Mouse (Mus musculus) G1E (cell line): ENCODE data around the gene Samd8. TPM values are rescaled to one million over a fixed set of nuclear protein-coding genes. Genes with fewer than 3 reads are reported as not detected.

Source experiments
- ATAC-seq: 2 replicates; pipeline ENCODE4 v1.8.0; 2016; ENCODE audit warnings: mild to moderate bottlenecking; ENCODE audit not compliant: insufficient number of reproducible peaks, poor library complexity, low FRiP score, severe bottlenecking; ENCODE audit errors: extremely low read depth
- DNase-seq: peaks from one replicate; pipeline ENCODE4 v3.0.0; 2012; ENCODE audit warnings: low spot score
- H3K27me3 ChIP-seq: 2 replicates; pipeline ENCODE4 v1.6.1; 2012; ENCODE audit warnings: mild to moderate bottlenecking, low read length, inconsistent platforms; ENCODE audit not compliant: insufficient read depth
- H3K36me3 ChIP-seq: replicated peaks from 2 replicates; pipeline ENCODE3; 2012; ENCODE audit warnings: mild to moderate bottlenecking, inconsistent platforms
- H3K4me1 ChIP-seq: 2 replicates; pipeline ENCODE4 v1.6.1; 2012; ENCODE audit warnings: low read depth, low read length, inconsistent platforms, mixed read lengths; ENCODE audit not compliant: insufficient read depth
- H3K4me3 ChIP-seq: 2 replicates; pipeline ENCODE4 v1.5.1; 2012; ENCODE audit warnings: low read depth, mild to moderate bottlenecking, inconsistent platforms, low read length, moderate library complexity, mixed read lengths
- H3K9me3 ChIP-seq: replicated peaks from 2 replicates; pipeline ENCODE4 v1.6.1; 2012; ENCODE audit warnings: inconsistent platforms
- CTCF ChIP-seq: IDR thresholded peaks from 2 replicates; pipeline ENCODE4 v1.5.1; 2012; ENCODE audit warnings: low read depth, low read length, inconsistent platforms, mixed read lengths
- GATA1 ChIP-seq: IDR thresholded peaks from 2 replicates; pipeline ENCODE4 v1.6.1; 2012; ENCODE audit warnings: borderline replicate concordance, low read length, inconsistent platforms, mixed read lengths
- GATA2 ChIP-seq: IDR thresholded peaks from 2 replicates; pipeline ENCODE4 v1.6.1; 2012; ENCODE audit warnings: low read depth, low read length, inconsistent platforms, borderline replicate concordance
- POLR2AphosphoS5 ChIP-seq: IDR thresholded peaks from 2 replicates; pipeline ENCODE4 v1.6.1; 2012; ENCODE audit warnings: low read depth, low read length, inconsistent platforms; ENCODE audit not compliant: insufficient replicate concordance
- TAL1 ChIP-seq: conservative IDR thresholded peaks from 2 replicates; pipeline ENCODE4 v1.6.1; 2012; ENCODE audit warnings: low read depth, low read length, inconsistent platforms, mixed read lengths
- polyA plus RNA-seq: library from polyadenylated mRNA; stranded (reverse); fragments of >175 nt; gene quantifications from 2 replicates; pipeline ENCODE4 v1.2.3, GENCODE M21; 2012
- total RNA-seq, 2 experiments: library from RNA; stranded (forward) in 1 of 2; stranded (reverse) in 1 of 2; fragments of 200-1000 nt in 1 of 2; fragments of >200 nt in 1 of 2; fragmentation: Nextera tagmentation in 1 of 2; gene quantifications; 2 replicates each; pipeline ENCODE4 v1.2.3; 2014 to 2017

Gene Samd8
- total and polyA plus RNA-seq, 3 experiments = 9.5 to 19.4 (median 12.7) TPM

DNA sequence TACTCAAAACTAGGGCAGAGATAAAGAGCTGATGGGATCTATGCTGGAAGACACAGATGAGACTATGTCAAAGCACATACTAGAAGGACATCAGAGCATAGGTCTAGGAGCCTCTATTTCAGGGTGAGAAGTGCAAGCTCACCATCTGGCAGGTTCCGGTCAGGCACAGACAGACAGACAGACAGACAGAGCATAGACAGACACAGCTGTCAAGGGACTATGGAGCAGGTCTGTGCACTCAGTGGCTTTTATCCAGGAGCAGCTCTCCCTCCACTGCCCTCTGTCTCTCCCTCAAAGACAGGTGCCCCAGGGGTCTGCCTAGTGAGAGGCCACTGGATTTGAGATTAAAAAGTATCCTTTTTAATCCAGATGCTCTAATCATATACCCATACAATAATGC is 6.2 kb upstream of the Samd8 start:
- H3K27me3 ChIP-seq = peaks cover 22% of the 10 kb centered on the region; the same call in 1 of the 2 replicates
- no peaks in the 10 kb centered on the region for H3K36me3 ChIP-seq
- TF ChIP-seq CTCF (no peak), GATA1 (no peak), POLR2AphosphoS5 (no peak)
- H3K4me3 ChIP-seq = no peak overlapping the region
- H3K4me1 ChIP-seq = peaks cover 38% of the 10 kb centered on the region
- no peaks in the 10 kb centered on the region for H3K9me3 ChIP-seq
- ATAC-seq (no peak), DNase-seq (no peak)

DNA sequence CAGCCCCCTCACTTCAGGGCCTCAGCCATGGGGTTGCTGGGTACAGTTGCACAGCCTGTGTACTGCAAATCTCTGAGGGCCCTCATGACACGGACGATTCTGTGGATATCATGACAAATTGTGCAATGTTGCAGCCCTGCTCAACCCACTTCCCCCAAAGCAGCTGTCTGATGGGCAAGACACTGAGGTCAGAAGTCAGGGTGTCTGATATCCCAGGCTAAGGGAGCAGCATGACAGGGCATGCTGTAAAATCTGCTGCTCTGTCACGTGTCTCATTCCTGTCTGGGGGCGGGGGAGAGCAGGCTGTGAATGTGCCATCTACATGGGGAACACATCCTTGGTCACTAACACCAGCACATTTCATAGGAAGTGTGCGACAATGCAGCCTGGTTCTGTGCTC is 5.2 kb upstream of the Samd8 start:
- H3K4me1 ChIP-seq = peaks cover 47% of the 10 kb centered on the region
- H3K36me3 ChIP-seq = no peaks in the 10 kb centered on the region
- H3K4me3 ChIP-seq = no peak overlapping the region
- H3K9me3 ChIP-seq = no peaks in the 10 kb centered on the region
- DNase-seq (peak; percentile 30), ATAC-seq (peak; percentile 55)
- H3K27me3 ChIP-seq = peaks cover 17% of the 10 kb centered on the region; the same call in 1 of the 2 replicates
- TF ChIP-seq TAL1 = no peak

DNA sequence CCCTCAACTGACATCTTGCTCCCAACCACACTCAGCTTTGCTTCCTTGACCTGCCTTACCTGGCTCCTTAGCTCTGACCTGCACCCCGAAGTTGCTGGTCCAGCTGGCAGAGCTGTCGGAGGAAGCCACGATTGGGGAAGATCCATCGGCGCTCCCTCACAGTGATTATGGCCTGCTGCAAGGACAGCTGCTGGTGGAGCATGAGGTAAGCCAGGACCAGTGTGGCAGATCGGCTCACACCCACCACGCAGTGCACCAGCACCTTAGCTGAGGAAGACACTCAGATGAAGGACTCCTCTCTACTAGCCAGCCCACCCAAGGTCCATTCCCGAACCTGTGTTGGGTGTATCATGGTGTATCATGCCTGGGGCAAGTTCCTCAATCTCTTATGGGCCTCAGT is 4.1 kb upstream of the Samd8 start:
- Histone ChIP-seq H3K4me1 (peaks cover 55% of the 10 kb centered on the region), H3K36me3 (no peaks in the 10 kb centered on the region)

GRCm38 (mm10) chr14:21746846-21747245 is 3.5 kb upstream of the Samd8 start:
- no peak for ATAC-seq
- Histone ChIP-seq H3K27me3 (peaks cover 14% of the 10 kb centered on the region; the same call in 1 of the 2 replicates), H3K9me3 (no peaks in the 10 kb centered on the region), H3K36me3 (no peaks in the 10 kb centered on the region), H3K4me3 (no peak overlapping the region), H3K4me1 (peaks cover 51% of the 10 kb centered on the region)
- DNase-seq = no peak
- TF ChIP-seq GATA1 = no peak
- no peak for TF ChIP-seq POLR2AphosphoS5
- no peak for TF ChIP-seq TAL1
- TF ChIP-seq CTCF = no peak
- no peak for TF ChIP-seq GATA2

More for the DNA sequence above, 4.1 kb upstream of the Samd8 start:
- TF ChIP-seq GATA1 (no peak), TAL1 (no peak), POLR2AphosphoS5 (no peak), GATA2 (no peak), CTCF (no peak)
- no peak overlapping the region for H3K4me3 ChIP-seq
- H3K9me3 ChIP-seq = no peaks in the 10 kb centered on the region
- H3K27me3 ChIP-seq = peaks cover 14% of the 10 kb centered on the region; the same call in 1 of the 2 replicates
- DNase-seq (no peak), ATAC-seq (no peak)

DNA sequence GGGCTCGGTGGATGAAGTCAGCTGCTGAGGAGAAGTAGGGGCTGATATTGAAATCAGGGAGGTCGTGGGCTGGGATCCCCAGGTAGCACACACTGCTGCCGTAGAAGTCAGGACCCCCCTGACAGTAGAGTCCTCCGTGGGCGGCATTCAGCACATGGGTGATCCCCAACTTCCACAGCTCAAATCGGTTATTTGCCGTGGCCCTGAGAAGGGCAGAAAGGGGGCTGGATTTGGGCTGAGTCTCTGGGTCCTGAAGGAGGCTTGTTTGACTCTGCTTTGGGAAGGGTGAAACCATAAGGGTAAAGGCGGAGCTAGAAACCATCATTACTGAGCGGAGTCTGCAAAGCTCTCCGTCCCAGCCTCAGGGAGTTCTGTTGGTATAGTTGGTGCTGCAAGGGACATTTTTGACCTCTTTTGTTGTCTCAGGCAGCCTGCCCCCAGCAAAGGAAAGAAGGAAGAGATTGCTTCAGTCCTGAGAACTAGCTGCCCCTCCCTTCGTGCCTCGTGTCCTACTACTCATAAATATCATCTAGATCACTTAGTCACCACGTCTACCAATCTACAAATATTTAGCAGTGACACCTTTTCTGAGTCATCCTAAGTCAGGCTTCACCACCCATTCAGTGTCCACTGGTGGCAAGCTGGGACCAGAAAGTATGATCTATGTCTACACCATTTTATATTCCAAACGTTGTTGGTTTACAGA is 2.7 kb upstream of the Samd8 start:
- H3K4me3 ChIP-seq = no peak overlapping the region
- no peaks in the 10 kb centered on the region for H3K36me3 ChIP-seq
- H3K27me3 ChIP-seq = peaks cover 14% of the 10 kb centered on the region; the same call in 1 of the 2 replicates
- no peak for ATAC-seq
- H3K4me1 ChIP-seq = peaks cover 53% of the 10 kb centered on the region
- no peak for TF ChIP-seq CTCF
- no peak for TF ChIP-seq TAL1
- no peak for TF ChIP-seq GATA1
- TF ChIP-seq GATA2 = no peak
- TF ChIP-seq POLR2AphosphoS5 = no peak
- no peaks in the 10 kb centered on the region for H3K9me3 ChIP-seq
- no peak for DNase-seq

DNA sequence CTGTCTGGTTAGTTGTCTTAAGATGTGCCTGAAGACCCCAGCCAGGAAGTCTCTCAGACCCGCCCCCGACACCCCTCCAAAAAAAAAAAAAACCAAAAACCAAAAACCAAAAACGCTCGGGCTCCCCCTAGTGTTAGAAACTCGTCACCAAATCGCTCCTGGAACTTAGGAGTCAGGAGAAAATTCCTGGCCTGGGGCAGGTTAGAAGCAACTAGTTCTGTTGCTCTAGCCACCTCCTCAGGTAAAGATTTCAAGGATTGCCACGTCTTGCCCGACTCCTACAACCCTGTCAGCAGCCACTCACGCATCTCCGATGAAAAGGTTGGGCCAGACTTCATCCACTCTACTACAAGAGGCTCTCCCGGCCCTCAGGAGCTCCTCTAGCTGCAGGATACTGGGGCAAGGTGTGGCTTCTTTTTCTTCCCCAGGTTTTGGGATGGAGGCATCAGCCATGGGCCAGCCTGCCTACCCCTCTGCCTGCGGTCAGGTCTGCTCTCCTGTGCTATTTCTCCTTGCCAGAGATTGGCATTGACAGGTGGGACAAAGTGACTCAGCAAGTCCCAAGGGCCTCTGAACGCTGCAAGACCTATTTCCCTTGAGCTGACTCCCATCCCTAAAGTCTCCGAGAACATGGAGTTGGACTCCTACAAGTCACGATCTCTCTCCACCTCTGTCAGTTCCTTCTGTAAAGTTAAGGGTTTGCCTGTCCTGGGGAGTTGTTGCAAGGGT is 2.0 kb upstream of the Samd8 start:
- H3K9me3 ChIP-seq = no peaks in the 10 kb centered on the region
- H3K36me3 ChIP-seq = peaks cover 2% of the 10 kb centered on the region
- ATAC-seq (no peak), DNase-seq (no peak)
- H3K4me1 ChIP-seq = peaks cover 59% of the 10 kb centered on the region
- no peak for TF ChIP-seq POLR2AphosphoS5
- no peak for TF ChIP-seq TAL1
- no peak for TF ChIP-seq CTCF
- TF ChIP-seq GATA1 = no peak
- TF ChIP-seq GATA2 = no peak
- H3K4me3 ChIP-seq = no peak overlapping the region
- H3K27me3 ChIP-seq = peaks cover 8% of the 10 kb centered on the region; the same call in 1 of the 2 replicates
